Mouse (Mus musculus) myocyte (in vitro differentiated cells): ENCODE results near the gene 4833439L19Rik. TPM values are rescaled to one million over a fixed set of nuclear protein-coding genes. Genes with fewer than 3 reads are reported as not detected.

Source experiments
- H3K27me3 ChIP-seq: one replicate; pipeline ENCODE4 v1.6.1; 2011; ENCODE audit not compliant: control insufficient read depth, insufficient read depth, insufficient read length
- H3K36me3 ChIP-seq: one replicate; pipeline ENCODE4 v1.6.1; 2011; ENCODE audit not compliant: control insufficient read depth, insufficient read depth
- H3K4me2 ChIP-seq: one replicate; pipeline ENCODE4 v1.6.1; 2011; ENCODE audit warnings: low read depth, control low read depth
- H3K4me3 ChIP-seq: one replicate; pipeline ENCODE4 v1.5.1; 2011; ENCODE audit warnings: mild to moderate bottlenecking, control low read depth, moderate library complexity
- H3K79me2 ChIP-seq: one replicate; pipeline ENCODE4 v1.6.1; 2011; ENCODE audit not compliant: control insufficient read depth, insufficient read depth
- H3ac ChIP-seq: one replicate; pipeline ENCODE4 v1.6.1; 2011; ENCODE audit not compliant: control insufficient read depth, insufficient read length
- CEBPB ChIP-seq: IDR thresholded peaks from 2 replicates; pipeline ENCODE4 v1.6.1; 2011; ENCODE audit warnings: mild to moderate bottlenecking, moderate library complexity; ENCODE audit not compliant: poor library complexity, insufficient read depth, severe bottlenecking
- E2F4 ChIP-seq: IDR thresholded peaks from one replicate; pipeline ENCODE4 v1.6.1; 2011; ENCODE audit warnings: mild to moderate bottlenecking, control low read depth, moderate library complexity; ENCODE audit not compliant: insufficient read depth
- MAX ChIP-seq: IDR thresholded peaks from one replicate; pipeline ENCODE4 v1.6.1; 2011; ENCODE audit warnings: low read depth, mild to moderate bottlenecking, control low read depth
- MYOD1 ChIP-seq, 3 experiments: IDR thresholded peaks; one replicate each; pipeline ENCODE4 v1.6.1; 2011; ENCODE audit warnings: control low read depth in 2 of 3, low read depth in 2 of 3, mild to moderate bottlenecking in 2 of 3, moderate library complexity in 1 of 3; ENCODE audit not compliant: insufficient read length in 2 of 3, control insufficient read depth in 1 of 3
- MYOG ChIP-seq, 3 experiments: IDR thresholded peaks; one replicate each; pipeline ENCODE4 v1.6.1; 2011; ENCODE audit warnings: control low read depth in 2 of 3, low read depth in 2 of 3, mild to moderate bottlenecking in 2 of 3; ENCODE audit not compliant: insufficient read length in 2 of 3, control insufficient read depth in 1 of 3, insufficient read depth in 1 of 3
- POLR2A ChIP-seq: IDR thresholded peaks from one replicate; pipeline ENCODE4 v1.6.1; 2011; ENCODE audit warnings: low read depth, mild to moderate bottlenecking, control low read depth, moderate library complexity; ENCODE audit not compliant: insufficient read length
- POLR2AphosphoS2 ChIP-seq: IDR thresholded peaks from one replicate; pipeline ENCODE4 v1.6.1; 2011; ENCODE audit warnings: low read depth, control low read depth; ENCODE audit not compliant: insufficient read length
- REST ChIP-seq: IDR thresholded peaks from one replicate; pipeline ENCODE4 v1.6.1; 2011; ENCODE audit warnings: mild to moderate bottlenecking, control low read depth, moderate library complexity; ENCODE audit not compliant: insufficient read depth, insufficient read length
- SRF ChIP-seq: IDR thresholded peaks from one replicate; pipeline ENCODE4 v1.6.1; 2011; ENCODE audit warnings: low read depth; ENCODE audit not compliant: control insufficient read depth, insufficient read length
- TCF12 ChIP-seq: IDR thresholded peaks from one replicate; pipeline ENCODE4 v1.6.1; 2011; ENCODE audit warnings: mild to moderate bottlenecking, control low read depth; ENCODE audit not compliant: poor library complexity, insufficient read depth, severe bottlenecking
- TCF3 ChIP-seq: IDR thresholded peaks from one replicate; pipeline ENCODE4 v1.6.1; 2011; ENCODE audit warnings: low read depth, control low read depth; ENCODE audit not compliant: insufficient read length
- USF1 ChIP-seq: IDR thresholded peaks from one replicate; pipeline ENCODE4 v1.6.1; 2011; ENCODE audit warnings: low read depth, mild to moderate bottlenecking, control low read depth, moderate library complexity
- polyA plus RNA-seq: library from polyadenylated mRNA; unstranded; fragments of >200 nt; fragmentation: generic; extraction: Trizol; gene quantifications from one replicate; pipeline ENCODE4 v1.2.1, GENCODE M21; 2012; ENCODE audit warnings: missing spikeins

Gene 4833439L19Rik
- polyA plus RNA-seq, 1 experiment: 117 TPM

- H3K79me2 ChIP-seq: peaks cover 35% of the 10 kb centered on the region
- H3ac ChIP-seq: no peak overlapping the region
- TF ChIP-seq MYOD1 (IDR thresholded peaks at IDR 0.05; ENCODE audit: control insufficient read depth in 1 of 3, insufficient read length in 2 of 3, low read depth in 2 of 3) (no peak), REST (no peak), POLR2A (no peak), MAX (no peak), E2F4 (no peak), TCF3 (no peak), TCF12 (no peak), POLR2AphosphoS2 (no peak), MYOG (IDR thresholded peaks at IDR 0.05; ENCODE audit: control insufficient read depth in 1 of 3, insufficient read depth in 1 of 3, insufficient read length in 2 of 3, low read depth in 2 of 3) (no peak), SRF (no peak), USF1 (no peak), CEBPB (no peak)
- peaks cover 18% of the 10 kb centered on the region for H3K36me3 ChIP-seq
- H3K4me2 ChIP-seq: no peak overlapping the region
- H3K27me3 ChIP-seq: no peaks in the 10 kb centered on the region
- no peak overlapping the region for H3K4me3 ChIP-seq
Measured at GRCm38 (mm10) chr13:54560608-54561007, 4.6 kb downstream of the 4833439L19Rik start.

- H3K36me3 ChIP-seq: peaks cover 18% of the 10 kb centered on the region
- no peaks in the 10 kb centered on the region for H3K27me3 ChIP-seq
- no peak for TF ChIP-seq REST
- no peak for TF ChIP-seq POLR2A
- TF ChIP-seq POLR2AphosphoS2: no peak
- no peak for TF ChIP-seq SRF
- TF ChIP-seq MAX: no peak
- no peak for TF ChIP-seq MYOG (IDR thresholded peaks at IDR 0.05; ENCODE audit: control insufficient read depth in 1 of 3, insufficient read depth in 1 of 3, insufficient read length in 2 of 3, low read depth in 2 of 3)
- no peak for TF ChIP-seq MYOD1 (IDR thresholded peaks at IDR 0.05; ENCODE audit: control insufficient read depth in 1 of 3, insufficient read length in 2 of 3, low read depth in 2 of 3)
- no peak for TF ChIP-seq TCF3
- no peak for TF ChIP-seq USF1
- no peak for TF ChIP-seq TCF12
- TF ChIP-seq E2F4: no peak
- H3K4me3 ChIP-seq: no peak overlapping the region
- H3K79me2 ChIP-seq: peaks cover 32% of the 10 kb centered on the region
- no peak overlapping the region for H3K4me2 ChIP-seq
- no peak overlapping the region for H3ac ChIP-seq
Measured at GRCm38 (mm10) chr13:54559656-54560055, 5.6 kb downstream of the 4833439L19Rik start.

- Histone ChIP-seq H3K4me2 (no peak overlapping the region), H3K36me3 (peaks cover 28% of the 10 kb centered on the region), H3ac (no peak overlapping the region), H3K27me3 (no peaks in the 10 kb centered on the region), H3K79me2 (peaks cover 15% of the 10 kb centered on the region), H3K4me3 (no peak overlapping the region)
- TF ChIP-seq E2F4 (no peak), POLR2A (no peak), USF1 (no peak), TCF12 (no peak), REST (no peak), SRF (no peak), MAX (no peak), TCF3 (no peak), MYOD1 (IDR thresholded peaks at IDR 0.05; ENCODE audit: control insufficient read depth in 1 of 3, insufficient read length in 2 of 3, low read depth in 2 of 3) (no peak), MYOG (IDR thresholded peaks at IDR 0.05; ENCODE audit: control insufficient read depth in 1 of 3, insufficient read depth in 1 of 3, insufficient read length in 2 of 3, low read depth in 2 of 3) (no peak), CEBPB (no peak), POLR2AphosphoS2 (no peak)
Measured at GRCm38 (mm10) chr13:54557652-54558051, 7.6 kb downstream of the 4833439L19Rik start.

- H3K4me3 ChIP-seq: no peak overlapping the region
- no peak for TF ChIP-seq POLR2AphosphoS2
- H3K27me3 ChIP-seq: no peaks in the 10 kb centered on the region
- peaks cover 30% of the 10 kb centered on the region for H3K36me3 ChIP-seq
- H3ac ChIP-seq: no peak overlapping the region
- peaks cover 10% of the 10 kb centered on the region for H3K79me2 ChIP-seq
- no peak overlapping the region for H3K4me2 ChIP-seq
Measured at GRCm38 (mm10) chr13:54556796-54557195, 8.4 kb downstream of the 4833439L19Rik start.

- H3K36me3 ChIP-seq: peaks cover 36% of the 10 kb centered on the region
- no peak overlapping the region for H3K4me2 ChIP-seq
- H3K27me3 ChIP-seq: no peaks in the 10 kb centered on the region
- H3K79me2 ChIP-seq: peaks cover 8% of the 10 kb centered on the region
- no peak overlapping the region for H3ac ChIP-seq
- no peak for TF ChIP-seq USF1
- TF ChIP-seq POLR2A: no peak
- no peak for TF ChIP-seq TCF12
- no peak for TF ChIP-seq CEBPB
- TF ChIP-seq MAX: no peak
- TF ChIP-seq SRF: no peak
- TF ChIP-seq POLR2AphosphoS2: no peak
- no peak for TF ChIP-seq MYOD1 (IDR thresholded peaks at IDR 0.05; ENCODE audit: control insufficient read depth in 1 of 3, insufficient read length in 2 of 3, low read depth in 2 of 3)
- no peak for TF ChIP-seq MYOG (IDR thresholded peaks at IDR 0.05; ENCODE audit: control insufficient read depth in 1 of 3, insufficient read depth in 1 of 3, insufficient read length in 2 of 3, low read depth in 2 of 3)
- TF ChIP-seq REST: no peak
- H3K4me3 ChIP-seq: no peak overlapping the region
Measured at GRCm38 (mm10) chr13:54556176-54556575, 9.1 kb downstream of the 4833439L19Rik start.
